Mouse (Mus musculus): ENCODE measurements around the gene Fcho2. TPM values are rescaled to one million over a fixed set of nuclear protein-coding genes. Genes with fewer than 3 reads are reported as not detected.

Gene Fcho2
- polyA plus RNA-seq (2014; fragmentation: Illumina TruSeq; extraction: RNeasy Lipid Tissue Mini Kit (QIAGEN cat#74804); ENCODE audit: low read depth, low replicate concordance): 35.0 TPM

DNA sequence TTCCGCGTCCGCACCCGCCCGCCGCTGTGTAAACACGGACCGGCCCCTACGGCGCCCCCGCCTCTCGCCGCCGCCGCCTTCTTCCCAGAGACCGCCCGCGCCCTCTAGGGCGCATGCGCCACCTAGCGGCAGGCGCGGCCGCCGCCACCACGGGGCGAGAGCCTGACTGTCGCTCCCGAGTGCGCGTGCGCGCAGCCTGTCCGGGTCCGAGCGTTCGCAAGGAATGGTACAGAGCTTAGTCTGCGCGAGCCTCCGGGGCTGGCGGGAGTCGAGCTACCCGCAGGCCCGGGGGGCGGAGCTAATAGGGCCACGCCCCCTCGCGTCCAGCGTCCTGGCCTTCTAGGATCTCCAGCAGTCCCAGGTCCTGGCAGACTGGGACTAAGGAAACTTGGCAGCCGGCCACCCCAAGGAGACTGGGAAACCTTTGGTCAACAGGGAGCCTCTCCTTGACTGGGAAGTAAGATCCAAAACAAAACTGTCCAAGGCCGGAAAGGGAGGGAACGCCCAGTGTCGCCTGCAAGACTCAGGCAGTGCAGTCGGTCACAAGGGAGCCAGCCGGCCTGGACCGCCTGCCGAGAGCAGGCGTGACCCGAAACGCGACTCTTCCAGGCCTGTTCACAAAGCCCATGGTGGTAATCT is at the start of gene Fcho2:
Gene Fcho2, minus strand, starts transcription at position 303 of the 639 bp plus-strand sequence.

DNA sequence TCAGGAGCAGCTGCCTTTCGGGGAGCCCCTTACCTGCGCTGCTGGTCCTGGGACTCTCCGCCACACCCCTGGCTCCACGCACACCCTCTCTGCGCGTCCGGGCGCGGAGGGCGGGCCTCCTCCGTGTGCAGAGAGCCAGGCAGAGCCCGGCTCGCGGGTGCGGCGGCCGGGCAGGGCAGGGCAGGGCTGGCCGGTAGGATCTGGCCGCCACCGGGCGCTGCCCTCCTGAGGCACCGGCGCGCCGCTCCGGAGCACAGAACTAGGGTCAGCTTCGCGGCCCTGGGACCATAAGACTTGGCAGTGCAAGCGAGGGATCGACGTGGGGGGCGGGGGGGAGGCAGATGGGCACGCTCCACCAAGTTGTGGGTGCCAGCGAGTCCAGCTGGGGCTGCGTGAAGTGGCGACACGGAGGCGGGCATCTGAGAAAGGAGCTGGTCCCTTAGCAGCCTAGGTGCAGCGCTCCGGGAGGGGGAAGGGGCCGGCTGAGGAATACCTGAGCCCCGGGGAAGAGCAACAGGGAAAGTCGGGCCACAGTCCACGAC is 120.4 kb downstream of the Fcho2 start, which contains the start of gene Tmem171:
Gene Tmem171, minus strand, starts transcription at position 62 of the 542 bp plus-strand sequence.

Other genes with a start within 250 kb of the Fcho2 start
- gene Tmem174, start 178.0 kb downstream of the Fcho2 start, polyA plus RNA-seq (2014; fragmentation: Illumina TruSeq; extraction: RNeasy Lipid Tissue Mini Kit (QIAGEN cat#74804); ENCODE audit: low read depth, low replicate concordance): not detected
- 7.2 TPM for gene Tmem171, start 120.6 kb downstream of the Fcho2 start, polyA plus RNA-seq (2014; fragmentation: Illumina TruSeq; extraction: RNeasy Lipid Tissue Mini Kit (QIAGEN cat#74804); ENCODE audit: low read depth, low replicate concordance)
- gene Tnpo1, start 110.9 kb upstream of the Fcho2 start, polyA plus RNA-seq (2014; fragmentation: Illumina TruSeq; extraction: RNeasy Lipid Tissue Mini Kit (QIAGEN cat#74804); ENCODE audit: low read depth, low replicate concordance): 28.1 TPM
- gene 1700024P04Rik, start 169.1 kb upstream of the Fcho2 start, polyA plus RNA-seq (2014; fragmentation: Illumina TruSeq; extraction: RNeasy Lipid Tissue Mini Kit (QIAGEN cat#74804); ENCODE audit: low read depth, low replicate concordance): not detected